Mouse (Mus musculus): Measurements from ENCODE around the gene Raly.
A peak's percentile ranks its signal among the peaks of the same experiment; 100 is the strongest.
"Not testable (repeated sequence)": the region's sequence is repeated elsewhere in the genome, so short reads cannot be mapped to it uniquely, and the experiment has no call there.

The Raly gene

GRCm38 (mm10) chr2:154836537-154836936 is 45.6 kb downstream of the Raly start:
- DNase-seq (ENCODE audit: low read depth, low spot score), result no peak

- no peak for DNase-seq (ENCODE audit: low read depth, low spot score)
These were observed 57.2 kb downstream of the Raly start for GRCm38 (mm10) chr2:154848086-154848485.

GRCm38 (mm10) chr2:154855383-154855782 is 64.5 kb downstream of the Raly start:
- peak; percentile 49 for DNase-seq (ENCODE audit: low read depth, low spot score)

GRCm38 (mm10) chr2:154863672-154864071 is 72.8 kb downstream of the Raly start:
- no peak for DNase-seq (ENCODE audit: low read depth, low spot score)

GRCm38 (mm10) chr2:154865696-154866095 is 74.8 kb downstream of the Raly start:
- no peak for DNase-seq (ENCODE audit: low read depth, low spot score)

- DNase-seq (ENCODE audit: low read depth, low spot score), result no peak
These were observed 77.2 kb downstream of the Raly start for GRCm38 (mm10) chr2:154868106-154868505.

- no peak for DNase-seq (ENCODE audit: low read depth, low spot score)
These were observed 79.2 kb downstream of the Raly start for GRCm38 (mm10) chr2:154869954-154870641.

- DNase-seq (ENCODE audit: low read depth, low spot score), result no peak
These were observed 85.7 kb downstream of the Raly start for GRCm38 (mm10) chr2:154876621-154877020.

- DNase-seq (ENCODE audit: low read depth, low spot score), result no peak
These were observed 100.7 kb downstream of the Raly start for GRCm38 (mm10) chr2:154891585-154891984.

GRCm38 (mm10) chr2:154892201-154893044 is 101.5 kb downstream of the Raly start, which contains the start of gene Eif2s2:
Gene Eif2s2, minus strand, starts transcription at chr2:154892935.
- peak; percentile 100 for DNase-seq (ENCODE audit: low read depth, low spot score)

GRCm38 (mm10) chr2:154893045-154893385 is 102.1 kb downstream of the Raly start:
- DNase-seq (ENCODE audit: low read depth, low spot score), result no peak

GRCm38 (mm10) chr2:154893548-154893947 is 102.7 kb downstream of the Raly start:
- no peak for DNase-seq (ENCODE audit: low read depth, low spot score)

GRCm38 (mm10) chr2:154899004-154899403 is 108.1 kb downstream of the Raly start:
- DNase-seq (ENCODE audit: low read depth, low spot score), result not testable (repeated sequence)

GRCm38 (mm10) chr2:154899412-154899811 is 108.5 kb downstream of the Raly start:
- DNase-seq (ENCODE audit: low read depth, low spot score), result not testable (repeated sequence)

- no peak for DNase-seq (ENCODE audit: low read depth, low spot score)
These were observed 111.2 kb downstream of the Raly start for GRCm38 (mm10) chr2:154902111-154902510.

GRCm38 (mm10) chr2:154905796-154906195 is 114.9 kb downstream of the Raly start:
- no peak for DNase-seq (ENCODE audit: low read depth, low spot score)

- not testable (repeated sequence) for DNase-seq (ENCODE audit: low read depth, low spot score)
These were observed 117.3 kb downstream of the Raly start for GRCm38 (mm10) chr2:154908223-154908622.

- no peak for DNase-seq (ENCODE audit: low read depth, low spot score)
These were observed 118.9 kb downstream of the Raly start for GRCm38 (mm10) chr2:154909789-154910188.

GRCm38 (mm10) chr2:154915922-154916541 is 125.1 kb downstream of the Raly start:
- peak; percentile 42 for DNase-seq (ENCODE audit: low read depth, low spot score)

GRCm38 (mm10) chr2:154916547-154916946 is 125.7 kb downstream of the Raly start:
- peak; percentile 37 for DNase-seq (ENCODE audit: low read depth, low spot score)
